Mouse (Mus musculus): ENCODE measurements around the gene Smg6. TPM values are rescaled to one million over a fixed set of nuclear protein-coding genes. Genes with fewer than 3 reads are reported as not detected.
A peak's percentile ranks its signal among the peaks of the same experiment; 100 is the strongest.
"Not testable (repeated sequence)": the region's sequence is repeated elsewhere in the genome, so short reads cannot be mapped to it uniquely, and the experiment has no call there.

Gene Smg6
- total RNA-seq, 1 experiment = 19.9 TPM

DNA sequence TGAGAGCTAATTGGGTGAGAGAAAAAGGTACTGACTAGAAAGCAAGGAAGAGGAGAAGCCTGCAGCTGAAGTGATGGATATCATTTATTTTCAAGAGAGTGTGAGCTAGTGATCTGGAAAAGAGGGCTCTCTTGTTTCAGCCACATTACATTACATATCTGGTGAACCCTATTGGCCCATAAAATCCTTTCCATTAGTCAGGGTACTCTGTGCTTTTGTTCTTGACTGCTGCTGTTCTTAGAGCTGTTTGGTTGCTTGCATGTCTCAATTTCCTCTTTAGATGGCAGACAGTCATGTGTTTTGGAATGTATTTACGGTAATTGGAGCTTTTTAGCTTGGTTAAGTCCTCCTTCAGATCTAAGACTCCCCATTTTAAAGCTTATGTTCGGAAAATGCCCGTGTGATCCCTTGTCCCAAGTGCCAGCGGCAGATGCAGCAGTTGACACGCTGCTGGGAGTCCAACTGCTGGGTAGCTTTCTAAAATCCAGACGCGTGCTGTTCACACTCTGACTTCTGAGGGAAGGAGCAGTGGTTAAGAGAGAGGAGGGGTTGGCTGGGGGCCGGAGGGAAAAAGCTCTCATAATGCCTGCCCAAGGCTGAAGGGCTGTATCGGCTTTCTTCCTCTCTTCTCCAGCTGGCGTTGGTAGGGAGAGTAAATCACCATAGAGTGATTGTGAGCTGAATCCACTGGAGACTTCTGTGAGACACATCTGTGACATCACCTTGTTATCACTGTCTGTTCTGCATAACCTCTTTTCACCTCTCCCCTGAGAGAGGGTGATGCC is 75.4 kb downstream of the Smg6 start:
- Histone ChIP-seq H3K4me3 (ENCODE audit: insufficient read depth in 1 of 2, low read depth in 1 of 2, low read length in 2 of 2, poor library complexity in 1 of 2, severe bottlenecking in 1 of 2) (no peak overlapping the region), H3K27ac (ENCODE audit: insufficient read depth, low read depth, low read length, poor library complexity, severe bottlenecking) (no peak overlapping the region), H3K9ac (ENCODE audit: insufficient read depth, low read depth, low read length, poor library complexity, severe bottlenecking) (no peak overlapping the region), H3K9me3 (ENCODE audit: control insufficient read depth, insufficient read depth, low read depth, low read length) (no peaks in the 10 kb centered on the region), H3K4me1 (ENCODE audit: control insufficient read depth in 2 of 2, insufficient read depth in 2 of 2, low read length in 2 of 2, poor library complexity in 1 of 2) (no peaks in the 10 kb centered on the region), H3K36me3 (ENCODE audit: control insufficient read depth, insufficient read depth, low read length, poor library complexity, severe bottlenecking) (no peaks in the 10 kb centered on the region)
- DNase-seq (ENCODE audit: low read depth, low spot score) = no peak
- no peak for TF ChIP-seq HCFC1 (IDR thresholded peaks at IDR 0.05; ENCODE audit: borderline replicate concordance, insufficient read depth, low read length)
- TF ChIP-seq ZC3H11A (IDR thresholded peaks at IDR 0.05; ENCODE audit: borderline replicate concordance, low read depth, low read length) = no peak
- TF ChIP-seq CHD2 (IDR thresholded peaks at IDR 0.05; ENCODE audit: low read depth, low read length) = no peak
- no peak for TF ChIP-seq MAFK (IDR thresholded peaks at IDR 0.05; ENCODE audit: insufficient read depth, low read depth, low read length)
- no peak for TF ChIP-seq ZNF384 (IDR thresholded peaks at IDR 0.05; ENCODE audit: low read depth, low read length)
- in situ Hi-C loops (cut with MboI; ENCODE audit: low sequenced_read_pairs in 2 of 2, unreplicated experiment in 2 of 2) = no loop called here

DNA sequence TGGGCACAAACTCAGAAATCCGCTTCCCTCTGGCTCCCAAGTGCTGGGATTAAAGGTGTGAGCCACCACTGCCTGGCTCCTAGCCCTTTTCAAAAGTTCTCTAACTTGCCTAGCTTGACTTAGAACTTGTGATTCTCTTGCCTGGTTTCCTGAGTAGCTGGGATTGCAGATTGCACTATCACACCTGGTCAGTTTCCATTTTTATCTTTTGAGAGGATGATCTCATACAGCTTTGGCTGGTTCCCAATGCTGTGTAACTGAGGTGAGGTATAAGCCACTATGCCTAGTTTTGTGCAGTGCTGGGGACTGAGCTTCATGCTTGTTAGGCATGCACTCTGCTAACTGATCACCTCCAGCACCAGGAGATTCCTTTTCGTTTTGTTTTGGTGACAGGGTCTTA is 82.6 kb downstream of the Smg6 start:
- in situ Hi-C loops (cut with MboI; ENCODE audit: low sequenced_read_pairs in 2 of 2, unreplicated experiment in 2 of 2) = no loop called here
- TF ChIP-seq ZNF384 (IDR thresholded peaks at IDR 0.05; ENCODE audit: low read depth, low read length) (no peak), CHD2 (IDR thresholded peaks at IDR 0.05; ENCODE audit: low read depth, low read length) (no peak), HCFC1 (IDR thresholded peaks at IDR 0.05; ENCODE audit: borderline replicate concordance, insufficient read depth, low read length) (no peak), ZC3H11A (IDR thresholded peaks at IDR 0.05; ENCODE audit: borderline replicate concordance, low read depth, low read length) (no peak), MAFK (IDR thresholded peaks at IDR 0.05; ENCODE audit: insufficient read depth, low read depth, low read length) (no peak)
- Histone ChIP-seq H3K9ac (ENCODE audit: insufficient read depth, low read depth, low read length, poor library complexity, severe bottlenecking) (no peak overlapping the region), H3K4me1 (ENCODE audit: control insufficient read depth in 2 of 2, insufficient read depth in 2 of 2, low read length in 2 of 2, poor library complexity in 1 of 2) (peaks cover 0 to 4% of the 10 kb centered on the region in 2 experiments; a peak in 1 of 4 replicates), H3K9me3 (ENCODE audit: control insufficient read depth, insufficient read depth, low read depth, low read length) (no peaks in the 10 kb centered on the region), H3K36me3 (ENCODE audit: control insufficient read depth, insufficient read depth, low read length, poor library complexity, severe bottlenecking) (no peaks in the 10 kb centered on the region), H3K4me3 (ENCODE audit: insufficient read depth in 1 of 2, low read depth in 1 of 2, low read length in 2 of 2, poor library complexity in 1 of 2, severe bottlenecking in 1 of 2) (no peak overlapping the region), H3K27ac (ENCODE audit: insufficient read depth, low read depth, low read length, poor library complexity, severe bottlenecking) (no peak overlapping the region)
- no peak for DNase-seq (ENCODE audit: low read depth, low spot score)

DNA sequence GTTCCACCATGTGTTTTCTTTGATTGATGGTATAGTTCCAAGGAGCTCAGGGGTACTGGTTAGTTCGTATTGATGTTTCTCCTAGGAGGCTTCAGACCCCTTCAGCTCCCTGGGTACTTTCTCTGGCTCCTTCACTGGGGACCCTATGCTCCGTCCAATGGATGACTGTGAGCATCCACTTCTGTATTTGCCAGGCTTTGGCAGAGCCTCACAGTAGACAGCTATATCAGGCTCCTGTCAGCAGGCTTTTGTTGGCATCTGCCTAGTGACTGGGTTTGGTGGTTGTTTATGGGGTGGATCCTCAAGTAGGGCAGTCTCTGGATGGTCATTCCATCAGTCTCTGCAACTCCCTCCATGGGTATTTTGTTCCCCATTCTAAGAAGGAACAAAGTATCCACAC is 83.9 kb downstream of the Smg6 start:
- H3K9ac ChIP-seq (ENCODE audit: insufficient read depth, low read depth, low read length, poor library complexity, severe bottlenecking); H3K4me1 ChIP-seq (ENCODE audit: control insufficient read depth in 2 of 2, insufficient read depth in 2 of 2, low read length in 2 of 2, poor library complexity in 1 of 2); H3K36me3 ChIP-seq (ENCODE audit: control insufficient read depth, insufficient read depth, low read length, poor library complexity, severe bottlenecking); in situ Hi-C loops (cut with MboI; ENCODE audit: low sequenced_read_pairs in 2 of 2, unreplicated experiment in 2 of 2); H3K27ac ChIP-seq (ENCODE audit: insufficient read depth, low read depth, low read length, poor library complexity, severe bottlenecking); H3K9me3 ChIP-seq (ENCODE audit: control insufficient read depth, insufficient read depth, low read depth, low read length); H3K4me3 ChIP-seq (ENCODE audit: insufficient read depth in 1 of 2, low read depth in 1 of 2, low read length in 2 of 2, poor library complexity in 1 of 2, severe bottlenecking in 1 of 2); DNase-seq (ENCODE audit: low read depth, low spot score): not testable (repeated sequence)

DNA sequence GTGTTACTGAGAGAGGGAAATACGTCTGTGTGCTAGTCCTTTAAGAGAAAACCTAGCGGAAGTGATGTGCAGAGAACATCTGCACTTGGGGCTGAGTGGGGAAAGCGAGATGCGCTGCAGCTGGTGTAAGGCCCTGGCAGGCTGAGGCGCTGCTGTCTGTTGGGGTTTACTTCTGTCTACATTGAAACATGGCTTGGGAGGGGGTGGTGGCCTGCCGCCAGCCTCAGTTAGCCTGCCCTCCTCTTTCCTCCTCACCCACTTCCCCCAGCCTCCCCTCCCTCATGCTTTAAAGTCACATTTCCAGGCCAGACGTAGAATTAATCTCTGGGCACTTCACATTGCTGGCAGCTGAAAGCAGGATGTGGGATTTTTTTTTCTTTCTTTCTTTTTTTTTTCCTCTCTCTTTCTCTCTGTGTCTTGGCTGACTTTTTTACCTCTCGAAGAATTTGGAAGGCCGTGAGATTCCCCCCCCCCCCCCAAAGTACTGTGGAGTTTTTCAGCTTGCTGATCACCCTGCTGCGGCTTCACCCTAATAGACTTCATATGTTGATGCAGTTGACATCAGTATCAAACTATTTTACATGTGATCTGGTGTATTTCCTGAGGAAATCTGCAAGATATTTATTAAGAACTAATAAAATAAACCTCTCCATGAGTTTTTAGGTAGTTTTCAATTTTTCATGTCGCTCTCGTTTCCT is 87.5 kb downstream of the Smg6 start:
- H3K9me3 ChIP-seq (ENCODE audit: control insufficient read depth, insufficient read depth, low read depth, low read length) = no peaks in the 10 kb centered on the region
- no peak overlapping the region for H3K4me3 ChIP-seq (ENCODE audit: insufficient read depth in 1 of 2, low read depth in 1 of 2, low read length in 2 of 2, poor library complexity in 1 of 2, severe bottlenecking in 1 of 2)
- DNase-seq (ENCODE audit: low read depth, low spot score) = no peak
- H3K9ac ChIP-seq (ENCODE audit: insufficient read depth, low read depth, low read length, poor library complexity, severe bottlenecking) = no peak overlapping the region
- TF ChIP-seq ZNF384 (IDR thresholded peaks at IDR 0.05; ENCODE audit: low read depth, low read length) (no peak), CHD2 (IDR thresholded peaks at IDR 0.05; ENCODE audit: low read depth, low read length) (no peak)
- peak overlapping the region; percentile 7; the same call in 1 of the 2 replicates for H3K27ac ChIP-seq (ENCODE audit: insufficient read depth, low read depth, low read length, poor library complexity, severe bottlenecking)
- no peaks in the 10 kb centered on the region for H3K36me3 ChIP-seq (ENCODE audit: control insufficient read depth, insufficient read depth, low read length, poor library complexity, severe bottlenecking)
- in situ Hi-C loops (cut with MboI; ENCODE audit: low sequenced_read_pairs in 2 of 2, unreplicated experiment in 2 of 2) = no loop called here
- H3K4me1 ChIP-seq (ENCODE audit: control insufficient read depth in 2 of 2, insufficient read depth in 2 of 2, low read length in 2 of 2, poor library complexity in 1 of 2) = peaks cover 0 to 4% of the 10 kb centered on the region in 2 experiments; a peak in 1 of 4 replicates
